ENCODE assay signal across 14 mouse cellular contexts in genomic region chr4:97911755-97912154, GRCm38 (mm10).
DNase-seq lines count a peak whose midpoint lies in the region; ATAC-seq and TF ChIP-seq lines count a peak whose summit lies in the region.
"Had no signal": no experiment of that assay in that cellular context is flagged by ENCODE, and none has a peak within 500 bp of the region (broad histone marks: within the 10 kb centered on the region; RNA-seq: fewer than 3 reads in every experiment).

No protein-coding gene starts in this region.

- TF ChIP-seq CTCF in layer of hippocampus, adult 2 months (conservative IDR thresholded peaks at IDR 0.05), result no peak

- H3K36me3 ChIP-seq in heart, embryonic 16.5 days (ENCODE audit: control insufficient read depth, insufficient read depth), result no peaks in the 10 kb centered on the region
- H3K36me3 ChIP-seq in hindbrain, embryonic 15.5 days, result no peaks in the 10 kb centered on the region

- peaks cover 35% of the 10 kb centered on the region for H3K4me1 ChIP-seq in heart, embryonic 16.5 days (ENCODE audit: control insufficient read depth, insufficient read depth, low read length)
- H3K4me1 ChIP-seq in hindbrain, embryonic 15.5 days (replicated peaks), result peaks cover 35% of the 10 kb centered on the region

- H3K4me3 ChIP-seq in heart, embryonic 16.5 days (ENCODE audit: low read length), result no peak overlapping the region
- no peak overlapping the region; the same call in 1 of the 2 replicates for H3K4me3 ChIP-seq in layer of hippocampus, adult 2 months
- H3K4me3 ChIP-seq in hindbrain, embryonic 15.5 days, result no peak overlapping the region

- no peak for ATAC-seq in heart, embryonic 16.5 days (replicated peaks; ENCODE audit: extremely low read depth, insufficient read depth, low FRiP score)
- ATAC-seq in hindbrain, embryonic 15.5 days (ENCODE audit: low FRiP score, low read depth), result no peak

- H3K9me3 ChIP-seq in heart, embryonic 16.5 days (replicated peaks; ENCODE audit: control insufficient read depth, low read length), result no peaks in the 10 kb centered on the region
- no peaks in the 10 kb centered on the region for H3K9me3 ChIP-seq in hindbrain, embryonic 15.5 days

- 80% methylated on average over 7 of the region's 7 CpGs for WGBS in heart, embryonic 16.5 days
- WGBS in hindbrain, embryonic 15.5 days, result 81% methylated on average over 7 of the region's 7 CpGs

- peak; percentile 51 to 55 for DNase-seq in cerebellum, postnatal 10 days
- no peak for DNase-seq in cerebellum, adult 18-20 months
- no peak for DNase-seq in heart, adult 8-10 months (ENCODE audit: low spot score)
- no peak for DNase-seq in layer of hippocampus, adult 2 months (ENCODE audit: low spot score in 2 of 2)
- DNase-seq in layer of hippocampus, postnatal 14 days (ENCODE audit: low spot score in 2 of 2), result no peak
- DNase-seq in urinary bladder, postnatal 25 days (ENCODE audit: low spot score), result no peak
- DNase-seq: adrenal gland, adult 8-10 months; B cell, adult 2 months; midbrain, embryonic 14.5 days; right cerebral cortex, postnatal 4 days had no signal

- peak overlapping the region; percentile 56; the same call in 1 of the 2 replicates for H3K27ac ChIP-seq in heart, embryonic 16.5 days (ENCODE audit: low read length)
- H3K27ac ChIP-seq in layer of hippocampus, adult 2 months, result peak overlapping the region; percentile 93
- peak overlapping the region; percentile 64; the same call in 1 of the 2 replicates for H3K27ac ChIP-seq in hindbrain, embryonic 15.5 days (replicated peaks)
- H3K27ac ChIP-seq: liver, embryonic 14.5 days had no signal

- H3K9ac ChIP-seq in heart, embryonic 16.5 days (ENCODE audit: low read length), result no peak overlapping the region
- no peak overlapping the region for H3K9ac ChIP-seq in hindbrain, embryonic 15.5 days
- H3K9ac ChIP-seq: liver, embryonic 14.5 days had no signal

- H3K27me3 ChIP-seq in heart, embryonic 16.5 days (ENCODE audit: control insufficient read depth, insufficient read depth, low read length), result no peaks in the 10 kb centered on the region
- no peaks in the 10 kb centered on the region for H3K27me3 ChIP-seq in hindbrain, embryonic 15.5 days

- H3K4me2 ChIP-seq in heart, embryonic 16.5 days (ENCODE audit: low read depth, low read length), result no peak overlapping the region
- no peak overlapping the region for H3K4me2 ChIP-seq in hindbrain, embryonic 15.5 days
- H3K4me2 ChIP-seq: heart, embryonic 11.5 days had no signal

Comparison
In these comparisons a context has a peak if more than half of its experiments do, and no peak if none do; other contexts are left out.
1. DNase-seq: peak in cerebellum, postnatal 10 days (2 of 2); none in cerebellum, adult 18-20 months (0 of 2), heart, adult 8-10 months (single experiment), layer of hippocampus, adult 2 months (0 of 2), layer of hippocampus, postnatal 14 days (0 of 2) and urinary bladder, postnatal 25 days (single experiment).
2. Peak in every context shown above with its lines, with median percentiles within 50 percentile points of each other: H3K27ac ChIP-seq.